Mouse (Mus musculus): ENCODE measurements around the gene Msantd2.

- TF ChIP-seq CTCF (conservative IDR thresholded peaks at IDR 0.05; ENCODE audit: low read length) (no peak), NANOG (IDR thresholded peaks at IDR 0.05; ENCODE audit: borderline replicate concordance, low read length) (no peak), POU5F1 (IDR thresholded peaks at IDR 0.05; ENCODE audit: borderline replicate concordance, low read length) (no peak)
These were observed 77.9 kb downstream of the Msantd2 start for GRCm38 (mm10) chr9:37567019-37567418.

Measured in E14TG2a.4 (cell line).